Mouse (Mus musculus): ENCODE measurements around the gene Epn2. TPM values are rescaled to one million over a fixed set of nuclear protein-coding genes. Genes with fewer than 3 reads are reported as not detected.
"Not testable (repeated sequence)": the region's sequence is repeated elsewhere in the genome, so short reads cannot be mapped to it uniquely, and the experiment has no call there.

Epn2 gene
- polyA plus RNA-seq, 1 experiment from 2014 or later, result 44.3 TPM

DNA sequence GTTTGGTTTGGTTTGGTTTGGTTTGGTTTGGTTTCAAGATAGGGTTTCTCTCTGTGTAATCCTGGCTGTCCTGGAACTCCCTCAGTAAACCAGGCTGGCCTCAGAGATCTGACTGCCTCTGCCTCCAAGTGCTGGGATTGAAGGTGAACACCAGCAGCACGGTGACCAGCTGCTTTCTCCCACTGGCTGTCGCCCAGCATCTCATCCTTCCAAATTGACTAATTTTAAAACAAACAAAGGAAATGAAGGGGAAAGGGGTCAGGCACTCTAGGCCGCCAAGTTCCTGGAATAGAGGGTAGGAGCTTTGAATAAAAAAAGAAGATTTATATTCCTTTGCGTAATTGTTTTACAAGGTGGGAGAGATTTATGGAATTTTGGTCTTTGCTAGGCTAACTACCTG lies 5.9 kb upstream of the Epn2 start:
- no peaks in the 10 kb centered on the region for H3K36me3 ChIP-seq
- 75% methylated on average over 4 of the region's 4 CpGs for WGBS
- no peaks in the 10 kb centered on the region for H3K4me1 ChIP-seq
- H3K27ac ChIP-seq, result no peak overlapping the region
- H3K27me3 ChIP-seq, result no peaks in the 10 kb centered on the region
- no peak overlapping the region for H3K4me2 ChIP-seq (replicated peaks)
- no peak overlapping the region for H3K4me3 ChIP-seq
- no peaks in the 10 kb centered on the region for H3K9me3 ChIP-seq (replicated peaks)
- H3K9ac ChIP-seq, result no peak overlapping the region
- ATAC-seq (ENCODE audit: low FRiP score), result no peak

DNA sequence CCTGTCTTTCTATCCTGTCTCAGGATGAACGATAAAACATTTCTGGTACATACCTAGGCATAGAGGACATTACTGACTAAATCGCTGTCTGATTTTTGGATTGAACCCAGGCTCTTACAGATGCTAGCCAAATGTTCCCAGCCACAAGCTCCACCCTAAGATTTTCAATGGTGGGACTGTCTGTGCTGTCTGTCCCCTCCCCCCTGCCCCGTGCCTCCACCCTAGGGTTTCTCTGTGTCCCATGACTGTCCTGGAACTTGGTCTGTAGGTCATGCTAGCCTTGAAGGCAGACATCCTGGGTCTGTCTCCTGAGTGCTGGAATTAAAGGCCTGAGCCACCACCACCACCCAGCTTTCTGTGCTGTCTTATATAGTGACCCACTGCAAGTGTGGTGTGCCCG lies 5.3 kb upstream of the Epn2 start:
- Histone ChIP-seq H3K4me3 (no peak overlapping the region), H3K4me2 (replicated peaks) (no peak overlapping the region), H3K4me1 (no peaks in the 10 kb centered on the region), H3K9ac (no peak overlapping the region), H3K36me3 (no peaks in the 10 kb centered on the region), H3K9me3 (replicated peaks) (no peaks in the 10 kb centered on the region), H3K27ac (no peak overlapping the region), H3K27me3 (no peaks in the 10 kb centered on the region)
- no peak for ATAC-seq (ENCODE audit: low FRiP score)
- WGBS, result 85% methylated on average over 4 of the region's 4 CpGs

DNA sequence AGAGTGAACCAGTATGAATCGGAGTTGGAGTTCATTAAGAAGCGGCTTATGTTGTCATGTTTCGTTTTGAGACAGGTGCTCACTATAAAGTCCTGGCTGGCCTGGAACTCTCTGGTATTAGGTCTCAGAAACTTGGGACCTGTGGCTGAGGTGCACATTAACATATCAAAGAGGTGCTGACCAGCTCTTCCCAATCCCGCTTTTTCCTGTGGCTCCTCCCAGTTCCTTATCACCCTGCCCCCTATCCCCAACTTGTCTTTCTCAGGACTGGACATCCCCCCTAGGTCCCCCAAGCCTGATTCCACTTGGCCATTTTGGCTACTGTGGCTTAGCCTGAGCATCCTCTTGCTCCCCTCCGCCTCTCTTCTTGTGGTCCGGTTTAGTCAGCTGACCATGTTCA lies 4.6 kb upstream of the Epn2 start:
- no peak overlapping the region for H3K4me2 ChIP-seq (replicated peaks)
- WGBS, result 81% methylated on average over 6 of the region's 6 CpGs

GRCm38 (mm10) chr11:61582808-61583207 lies 3.3 kb upstream of the Epn2 start:
- not testable (repeated sequence) for H3K4me2 ChIP-seq (replicated peaks); H3K4me3 ChIP-seq; H3K36me3 ChIP-seq; H3K27ac ChIP-seq; H3K9ac ChIP-seq; H3K4me1 ChIP-seq; H3K9me3 ChIP-seq (replicated peaks); H3K27me3 ChIP-seq; ATAC-seq (ENCODE audit: low FRiP score)
- WGBS, result 97% methylated on average over 4 of the region's 5 CpGs

More for the DNA sequence above, 4.6 kb upstream of the Epn2 start:
- Histone ChIP-seq H3K9ac (no peak overlapping the region), H3K9me3 (replicated peaks) (no peaks in the 10 kb centered on the region), H3K36me3 (no peaks in the 10 kb centered on the region), H3K27ac (no peak overlapping the region), H3K27me3 (no peaks in the 10 kb centered on the region), H3K4me3 (no peak overlapping the region), H3K4me1 (no peaks in the 10 kb centered on the region)
- no peak for ATAC-seq (ENCODE audit: low FRiP score)

DNA sequence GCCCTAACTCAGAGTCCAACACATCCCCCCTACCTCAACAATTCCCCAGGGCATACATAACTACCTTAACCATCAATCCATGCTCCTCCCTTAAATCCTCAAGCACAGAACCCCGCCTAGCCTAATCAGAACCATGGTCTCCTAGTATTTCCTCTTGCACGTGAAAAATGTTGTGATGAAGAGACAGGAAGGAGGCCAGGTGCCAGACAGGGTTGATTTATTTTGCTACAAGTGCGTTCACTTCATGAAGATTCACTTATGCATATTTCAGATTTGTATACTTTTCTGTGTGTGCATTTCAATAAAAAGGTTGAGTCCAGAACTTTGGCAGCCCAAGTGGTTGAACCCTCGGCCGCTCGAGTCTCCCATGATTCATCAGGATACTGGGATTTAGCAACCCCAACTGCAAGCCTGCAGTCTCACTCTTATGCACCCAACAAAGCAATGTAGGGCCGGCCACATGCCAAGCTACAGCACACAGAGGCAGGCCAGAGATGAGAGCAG lies 443 bp upstream of the Epn2 start:
- Histone ChIP-seq H3K9ac (no peak overlapping the region; the same call in 1 of the 2 replicates), H3K27ac (no peak overlapping the region)
- 88% methylated on average over 7 of the region's 7 CpGs for whole genome bisulfite sequencing

GRCm38 (mm10) chr11:61578541-61578982 lies 925 bp downstream of the Epn2 start:
- peak overlapping the region; percentile 83 for H3K4me2 ChIP-seq (replicated peaks)
- peak; percentile 44; the same call in 1 of the 2 replicates for ATAC-seq (ENCODE audit: low FRiP score)
- H3K9me3 ChIP-seq (replicated peaks), result no peaks in the 10 kb centered on the region
- peak overlapping the region; percentile 89 for H3K4me3 ChIP-seq
- H3K36me3 ChIP-seq, result no peaks in the 10 kb centered on the region
- peak overlapping the region; percentile 94 for H3K9ac ChIP-seq
- under 1% methylated on average over 17 of the region's 17 CpGs for WGBS
- H3K4me1 ChIP-seq, result peaks cover 23% of the 10 kb centered on the region
- H3K27me3 ChIP-seq, result no peaks in the 10 kb centered on the region
- peak overlapping the region; percentile 90 for H3K27ac ChIP-seq

More for the DNA sequence above, 443 bp upstream of the Epn2 start:
- Histone ChIP-seq H3K36me3 (no peaks in the 10 kb centered on the region), H3K4me1 (peaks cover 17% of the 10 kb centered on the region), H3K9me3 (replicated peaks) (no peaks in the 10 kb centered on the region), H3K4me3 (peak overlapping the region; percentile 89), H3K27me3 (no peaks in the 10 kb centered on the region), H3K4me2 (replicated peaks) (no peak overlapping the region)
- no peak for ATAC-seq (ENCODE audit: low FRiP score)

- H3K9ac ChIP-seq, result peak overlapping the region; percentile 94; the same call in 1 of the 2 replicates
- no peaks in the 10 kb centered on the region for H3K27me3 ChIP-seq
- no peak overlapping the region for H3K27ac ChIP-seq
- WGBS, result 4% methylated on average over 5 of the region's 5 CpGs
- peaks cover 23% of the 10 kb centered on the region for H3K4me1 ChIP-seq
- ATAC-seq (ENCODE audit: low FRiP score), result no peak
- no peaks in the 10 kb centered on the region for H3K36me3 ChIP-seq
- peak overlapping the region; percentile 89 for H3K4me3 ChIP-seq
- no peaks in the 10 kb centered on the region for H3K9me3 ChIP-seq (replicated peaks)
- peak overlapping the region; percentile 83 for H3K4me2 ChIP-seq (replicated peaks)
Measured at GRCm38 (mm10) chr11:61577991-61578390, 1.5 kb downstream of the Epn2 start.

DNA sequence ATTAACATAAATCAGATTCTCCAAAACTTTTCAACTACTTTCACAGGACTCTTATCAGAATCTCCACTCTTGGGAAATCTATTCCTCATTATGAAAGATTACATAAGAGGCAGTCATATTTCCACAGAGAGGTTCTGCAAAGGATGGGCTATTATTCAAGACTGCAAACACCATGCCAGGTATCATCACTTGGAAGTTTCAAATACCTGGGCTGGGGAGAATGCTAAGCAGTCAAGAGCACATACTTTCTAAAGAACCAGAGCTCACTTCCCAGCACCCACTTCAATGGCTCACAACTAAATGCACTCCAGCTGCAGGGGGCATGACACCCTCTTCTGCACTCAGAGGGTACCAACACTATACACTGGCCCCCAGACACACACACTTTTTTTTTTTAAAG lies 2.1 kb downstream of the Epn2 start:
- H3K27ac ChIP-seq, result no peak overlapping the region
- no peaks in the 10 kb centered on the region for H3K36me3 ChIP-seq
- ATAC-seq (ENCODE audit: low FRiP score), result no peak
- H3K4me1 ChIP-seq, result peaks cover 23% of the 10 kb centered on the region
- H3K9ac ChIP-seq, result no peak overlapping the region
- no peaks in the 10 kb centered on the region for H3K9me3 ChIP-seq (replicated peaks)
- H3K4me3 ChIP-seq, result no peak overlapping the region
- H3K4me2 ChIP-seq (replicated peaks), result peak overlapping the region; percentile 83
- H3K27me3 ChIP-seq, result no peaks in the 10 kb centered on the region

GRCm38 (mm10) chr11:61573266-61573665 lies 6.2 kb downstream of the Epn2 start:
- WGBS, result 88% methylated on average over 4 of the region's 4 CpGs
- Histone ChIP-seq H3K9ac (no peak overlapping the region), H3K4me2 (replicated peaks) (no peak overlapping the region), H3K27me3 (no peaks in the 10 kb centered on the region), H3K36me3 (0 out of 2 replicates have a peak, but pooled peaks cover 3% of the 10 kb centered on the region), H3K4me1 (peaks cover 20% of the 10 kb centered on the region), H3K4me3 (no peak overlapping the region), H3K9me3 (replicated peaks) (no peaks in the 10 kb centered on the region), H3K27ac (no peak overlapping the region)
- no peak for ATAC-seq (ENCODE audit: low FRiP score)

GRCm38 (mm10) chr11:61571225-61571624 lies 8.3 kb downstream of the Epn2 start:
- H3K36me3 ChIP-seq, result 0 out of 2 replicates have a peak, but pooled peaks cover 3% of the 10 kb centered on the region
- peaks cover 6% of the 10 kb centered on the region; the same call in 1 of the 2 replicates for H3K4me1 ChIP-seq
- no peak overlapping the region for H3K4me3 ChIP-seq
- WGBS, result 98% methylated on average over 3 of the region's 3 CpGs
- no peak for ATAC-seq (ENCODE audit: low FRiP score)
- no peak overlapping the region for H3K9ac ChIP-seq
- no peak overlapping the region for H3K27ac ChIP-seq
- no peaks in the 10 kb centered on the region for H3K9me3 ChIP-seq (replicated peaks)
- no peaks in the 10 kb centered on the region for H3K27me3 ChIP-seq
- no peak overlapping the region for H3K4me2 ChIP-seq (replicated peaks)

GRCm38 (mm10) chr11:61569671-61570070 lies 9.8 kb downstream of the Epn2 start:
- WGBS, result 90% methylated on average over 1 of the region's 1 CpGs
- peaks cover 4% of the 10 kb centered on the region; the same call in 1 of the 2 replicates for H3K4me1 ChIP-seq
- 0 out of 2 replicates have a peak, but pooled peaks cover 3% of the 10 kb centered on the region for H3K36me3 ChIP-seq
- no peak overlapping the region for H3K4me3 ChIP-seq
- H3K9ac ChIP-seq, result no peak overlapping the region
- H3K9me3 ChIP-seq (replicated peaks), result no peaks in the 10 kb centered on the region
- H3K27ac ChIP-seq, result no peak overlapping the region
- no peaks in the 10 kb centered on the region for H3K27me3 ChIP-seq
- no peak for ATAC-seq (ENCODE audit: low FRiP score)
- H3K4me2 ChIP-seq (replicated peaks), result no peak overlapping the region

DNA sequence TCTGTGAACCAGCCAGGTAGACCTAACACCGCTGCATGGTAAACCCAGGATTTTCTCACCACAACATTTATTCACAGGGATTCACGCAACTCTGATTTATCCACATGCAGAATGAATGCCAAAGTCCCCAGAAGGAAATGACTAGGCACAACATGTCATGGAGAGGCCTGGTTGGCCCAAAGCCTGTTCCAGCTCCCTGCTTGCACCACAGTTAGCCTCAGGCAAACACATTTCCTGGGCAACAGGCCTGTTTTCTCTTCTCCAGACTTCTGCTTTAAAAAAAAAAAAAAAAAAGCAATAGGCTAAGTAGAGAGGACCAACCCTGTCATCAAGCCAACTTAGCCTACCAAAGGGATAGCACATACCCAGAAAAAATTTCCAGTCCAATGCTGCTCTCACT lies 14.9 kb downstream of the Epn2 start:
- Histone ChIP-seq H3K9me3 (replicated peaks) (no peaks in the 10 kb centered on the region), H3K27me3 (no peaks in the 10 kb centered on the region), H3K4me1 (no peaks in the 10 kb centered on the region), H3K27ac (no peak overlapping the region), H3K4me3 (no peak overlapping the region), H3K4me2 (replicated peaks) (no peak overlapping the region), H3K36me3 (no peaks in the 10 kb centered on the region), H3K9ac (no peak overlapping the region)
- ATAC-seq (ENCODE audit: low FRiP score), result no peak
- WGBS, result 94% methylated on average over 2 of the region's 2 CpGs

DNA sequence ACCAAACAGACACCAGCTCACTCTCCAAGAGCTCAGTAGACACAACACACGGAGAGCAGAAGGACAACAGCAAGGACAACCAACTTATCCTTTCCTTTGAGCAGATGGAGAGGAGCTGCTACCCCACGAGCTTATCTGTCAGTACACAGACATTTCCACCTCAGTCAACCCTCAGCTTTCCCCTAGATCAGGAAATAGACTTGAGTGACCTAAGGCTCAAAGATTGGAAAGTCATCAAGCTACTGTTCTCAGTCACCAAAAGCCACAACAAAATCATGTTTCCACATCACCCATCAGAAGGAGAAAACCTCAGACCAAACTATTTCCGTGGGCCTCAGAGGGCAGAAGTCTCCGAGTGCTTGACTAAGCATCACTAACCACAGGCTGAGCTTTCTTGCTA lies 15.5 kb downstream of the Epn2 start:
- H3K9me3 ChIP-seq (replicated peaks), result no peaks in the 10 kb centered on the region
- H3K36me3 ChIP-seq, result no peaks in the 10 kb centered on the region
- no peaks in the 10 kb centered on the region for H3K4me1 ChIP-seq
- H3K27me3 ChIP-seq, result no peaks in the 10 kb centered on the region
- no peak overlapping the region for H3K9ac ChIP-seq
- H3K4me2 ChIP-seq (replicated peaks), result no peak overlapping the region
- H3K4me3 ChIP-seq, result no peak overlapping the region
- ATAC-seq (ENCODE audit: low FRiP score), result no peak
- H3K27ac ChIP-seq, result no peak overlapping the region
- 89% methylated on average over 4 of the region's 4 CpGs for WGBS

Data from hindbrain, embryonic 12.5 days (tissue).